Mouse (Mus musculus): Measurements from ENCODE around the gene Cdk15. TPM values are rescaled to one million over a fixed set of nuclear protein-coding genes. Genes with fewer than 3 reads are reported as not detected.

Gene Cdk15
- total RNA-seq (2021): not detected
- long read RNA-seq, experiment 1: 0 reads
- long read RNA-seq, experiment 2: 0 reads

DNA sequence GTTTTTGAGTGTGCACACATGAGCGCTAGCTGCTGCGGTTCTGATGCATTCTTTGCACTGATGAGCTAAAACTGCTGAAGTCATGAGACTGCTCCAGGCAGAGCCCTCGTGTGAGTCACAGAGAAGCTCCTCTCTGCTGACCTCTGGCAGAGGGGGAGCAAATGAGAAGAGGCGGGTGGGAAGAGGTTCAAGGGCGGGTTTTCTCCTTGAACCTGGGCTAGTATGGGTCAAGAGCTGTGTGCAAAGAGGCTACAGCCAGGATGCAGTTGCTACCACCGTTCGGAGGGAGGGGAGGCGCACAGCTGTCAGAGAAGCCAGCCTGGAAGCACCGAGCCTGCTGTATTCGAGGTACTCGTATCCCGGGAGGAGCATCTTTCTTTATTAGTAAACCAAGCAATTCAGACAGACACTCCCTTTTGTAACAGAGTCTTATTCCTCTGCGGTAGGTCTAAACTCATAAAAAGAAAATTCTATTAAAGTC is at the start of gene Cdk15:
Gene Cdk15 (plus strand): TSS at position 156 of the 481 bp plus-strand sequence.
- DNase-seq (ENCODE audit: low spot score in 2 of 2): no peak

DNA sequence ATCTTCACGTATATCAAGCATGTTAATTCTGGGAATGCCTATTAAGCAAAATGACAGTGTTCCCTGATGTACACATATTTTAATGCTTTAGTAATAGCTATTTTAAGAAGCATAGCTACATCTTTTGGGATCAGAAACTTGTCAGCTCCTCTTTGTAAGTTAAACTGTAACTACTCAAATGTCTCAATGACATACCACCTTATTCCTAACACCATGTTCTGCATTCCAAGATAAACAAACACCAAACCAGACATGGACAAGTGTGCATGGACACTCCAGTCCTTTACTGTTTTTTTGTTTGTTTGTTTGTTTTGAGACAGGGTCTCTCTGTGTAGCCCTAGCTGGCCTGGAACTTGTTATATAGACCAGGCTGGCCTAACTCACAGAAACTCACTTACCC is 48.4 kb upstream of the Cdk15 start:
- no peak for TF ChIP-seq CTCF (conservative IDR thresholded peaks at IDR 0.05)
- DNase-seq (ENCODE audit: low spot score in 2 of 2): no peak
- Histone ChIP-seq H3K27ac (no peak overlapping the region), H3K4me3 (no peak overlapping the region)

More for the DNA sequence above, at the start of gene Cdk15:
- Histone ChIP-seq H3K4me3 (no peak within 1 kb of the TSS), H3K27ac (no peak within 1 kb of the TSS)
- TF ChIP-seq CTCF (conservative IDR thresholded peaks at IDR 0.05): no peak

DNA sequence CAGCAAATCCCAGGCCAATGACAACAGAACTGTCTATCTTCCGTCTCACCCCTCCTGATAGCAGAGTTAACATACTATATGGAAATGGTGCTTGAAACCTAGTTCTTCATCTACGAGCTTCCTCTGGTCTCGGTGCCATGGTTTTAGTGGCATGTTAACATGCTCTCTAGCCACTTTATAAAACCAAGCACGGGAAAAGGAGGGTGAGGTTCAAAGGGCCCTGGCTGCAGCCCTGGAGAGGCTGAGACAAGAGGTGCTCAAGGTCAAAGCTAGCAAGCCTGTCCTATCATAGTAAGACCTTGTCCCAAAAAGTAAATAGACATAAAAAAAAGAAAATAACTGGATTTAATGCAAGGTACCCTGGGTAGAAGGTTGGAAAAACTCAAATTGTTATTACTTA is 45.1 kb upstream of the Cdk15 start:
- H3K27ac ChIP-seq: no peak overlapping the region
- DNase-seq (ENCODE audit: low spot score in 2 of 2): no peak
- TF ChIP-seq CTCF (conservative IDR thresholded peaks at IDR 0.05): no peak
- H3K4me3 ChIP-seq: no peak overlapping the region

DNA sequence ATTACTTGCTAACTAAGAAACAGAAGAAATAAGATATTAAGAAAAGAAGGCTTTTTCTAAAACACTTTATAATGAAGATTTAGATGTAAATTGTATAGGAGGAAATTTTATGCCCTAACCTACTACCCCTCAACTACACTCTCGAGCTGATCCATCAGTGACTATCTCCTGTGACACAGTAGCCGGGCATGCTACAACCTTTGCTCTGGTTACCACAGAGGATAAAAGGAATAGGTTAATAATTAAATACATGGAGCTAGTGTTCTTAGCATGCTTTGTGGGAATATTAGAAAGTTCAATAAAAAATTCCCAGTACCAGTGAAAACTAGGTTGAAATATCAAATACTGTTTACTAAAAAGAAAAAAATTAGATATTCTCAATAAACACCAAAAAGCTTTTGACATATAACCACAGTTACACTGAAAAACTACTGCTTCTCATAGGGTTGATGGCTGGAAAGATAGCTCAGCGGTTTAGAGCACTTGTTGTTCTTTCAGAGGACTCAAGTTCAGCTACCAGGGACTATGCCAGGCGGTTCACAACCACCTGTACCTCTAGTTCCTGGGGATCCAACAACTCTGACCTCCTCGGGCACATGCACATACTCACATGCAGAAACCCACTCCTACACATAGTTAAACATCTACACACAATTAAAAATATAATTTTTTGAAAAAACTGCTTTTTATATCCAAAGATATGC is 44.5 kb upstream of the Cdk15 start:
- H3K4me3 ChIP-seq: no peak overlapping the region
- H3K27ac ChIP-seq: no peak overlapping the region
- TF ChIP-seq CTCF (conservative IDR thresholded peaks at IDR 0.05): no peak
- DNase-seq (ENCODE audit: low spot score in 2 of 2): no peak

DNA sequence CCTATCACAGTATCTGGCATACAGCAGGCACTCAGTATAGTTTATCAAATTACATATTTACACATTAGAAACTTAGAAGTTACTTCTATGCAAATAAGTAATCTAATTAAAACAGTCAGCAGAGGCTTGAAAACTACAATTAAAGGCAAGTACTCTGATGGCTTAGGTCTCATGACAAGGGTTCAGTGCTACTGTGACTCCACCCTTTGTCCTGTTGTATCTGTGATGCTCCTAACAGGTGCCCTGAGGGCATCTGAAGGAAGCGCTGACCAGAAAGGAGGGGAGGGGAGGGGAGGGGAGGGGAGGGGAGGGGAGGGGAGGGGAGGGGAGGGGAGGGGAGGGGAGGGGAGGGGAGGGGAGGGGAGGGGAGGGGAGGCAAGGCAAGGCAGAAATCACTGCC is 43.8 kb upstream of the Cdk15 start:
- no peak for DNase-seq (ENCODE audit: low spot score in 2 of 2)
- Histone ChIP-seq H3K27ac (no peak overlapping the region), H3K4me3 (no peak overlapping the region)
- no peak for TF ChIP-seq CTCF (conservative IDR thresholded peaks at IDR 0.05)

DNA sequence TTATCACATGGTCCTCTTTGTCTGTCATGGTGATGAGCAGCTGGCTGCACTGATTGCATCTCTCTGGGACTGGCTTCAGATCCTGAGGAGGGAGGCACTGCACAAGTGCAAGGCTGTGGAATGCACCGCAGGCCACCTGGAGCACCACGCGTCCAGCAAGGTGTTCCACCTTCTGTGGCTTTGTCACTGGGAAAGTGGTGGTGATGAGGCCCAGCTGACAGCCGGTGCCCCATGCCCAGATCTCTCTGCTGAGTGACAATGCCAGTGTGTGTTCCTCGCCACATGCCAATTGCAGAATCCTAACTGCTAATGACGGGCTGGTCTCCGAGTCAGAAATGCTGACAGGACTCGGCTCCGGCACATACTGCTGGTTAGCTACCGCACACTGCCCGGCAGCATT is 41.3 kb upstream of the Cdk15 start:
- Histone ChIP-seq H3K27ac (peak overlapping the region; percentile 68; the same call in 1 of the 2 replicates), H3K4me3 (no peak overlapping the region)
- peak in 1 of 2 experiments; percentile 18 for DNase-seq (ENCODE audit: low spot score in 2 of 2)
- no peak for TF ChIP-seq CTCF (conservative IDR thresholded peaks at IDR 0.05)

DNA sequence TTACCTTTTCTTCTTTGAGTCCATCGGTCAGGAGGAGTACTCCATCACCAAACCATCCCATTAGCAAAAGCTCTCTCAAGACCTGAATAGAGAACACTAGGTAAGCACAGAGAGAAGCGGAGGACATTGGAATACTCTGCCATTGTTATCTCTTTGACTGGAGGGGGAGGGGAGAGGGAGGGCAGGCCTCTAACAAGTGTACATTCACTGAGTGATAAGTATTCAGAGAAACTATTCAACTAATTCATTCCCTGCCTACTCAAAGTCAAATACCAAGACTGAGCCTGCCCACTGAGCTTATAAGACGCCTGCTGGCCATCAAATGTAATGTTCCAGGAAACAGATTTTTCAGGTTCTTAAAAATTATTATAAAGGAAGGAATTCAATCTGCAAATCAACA is 36.3 kb upstream of the Cdk15 start:
- H3K4me3 ChIP-seq: no peak overlapping the region
- DNase-seq (ENCODE audit: low spot score in 2 of 2): no peak
- H3K27ac ChIP-seq: no peak overlapping the region
- peak; percentile 37 for TF ChIP-seq CTCF (conservative IDR thresholded peaks at IDR 0.05)

DNA sequence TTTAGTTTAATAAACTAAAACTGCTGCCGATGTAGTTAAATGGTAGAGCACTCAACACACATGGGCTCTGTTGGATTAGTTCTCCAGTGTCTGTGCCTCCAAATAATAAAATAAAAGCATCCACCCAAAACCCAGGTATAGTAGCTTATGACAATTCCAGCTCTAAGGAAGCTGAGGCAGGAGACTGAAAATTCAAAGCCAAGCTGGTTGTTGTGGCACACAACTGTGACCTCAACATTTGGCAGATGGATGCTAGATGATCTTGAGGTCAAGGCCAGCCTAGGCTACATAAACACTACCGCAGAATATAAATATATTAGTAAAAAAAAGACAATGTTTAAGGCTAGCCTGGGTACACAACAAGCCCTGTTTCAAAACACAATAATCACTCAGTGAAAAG is 35.1 kb upstream of the Cdk15 start:
- Histone ChIP-seq H3K27ac (no peak overlapping the region), H3K4me3 (no peak overlapping the region)
- DNase-seq (ENCODE audit: low spot score in 2 of 2): no peak
- TF ChIP-seq CTCF (conservative IDR thresholded peaks at IDR 0.05): no peak

DNA sequence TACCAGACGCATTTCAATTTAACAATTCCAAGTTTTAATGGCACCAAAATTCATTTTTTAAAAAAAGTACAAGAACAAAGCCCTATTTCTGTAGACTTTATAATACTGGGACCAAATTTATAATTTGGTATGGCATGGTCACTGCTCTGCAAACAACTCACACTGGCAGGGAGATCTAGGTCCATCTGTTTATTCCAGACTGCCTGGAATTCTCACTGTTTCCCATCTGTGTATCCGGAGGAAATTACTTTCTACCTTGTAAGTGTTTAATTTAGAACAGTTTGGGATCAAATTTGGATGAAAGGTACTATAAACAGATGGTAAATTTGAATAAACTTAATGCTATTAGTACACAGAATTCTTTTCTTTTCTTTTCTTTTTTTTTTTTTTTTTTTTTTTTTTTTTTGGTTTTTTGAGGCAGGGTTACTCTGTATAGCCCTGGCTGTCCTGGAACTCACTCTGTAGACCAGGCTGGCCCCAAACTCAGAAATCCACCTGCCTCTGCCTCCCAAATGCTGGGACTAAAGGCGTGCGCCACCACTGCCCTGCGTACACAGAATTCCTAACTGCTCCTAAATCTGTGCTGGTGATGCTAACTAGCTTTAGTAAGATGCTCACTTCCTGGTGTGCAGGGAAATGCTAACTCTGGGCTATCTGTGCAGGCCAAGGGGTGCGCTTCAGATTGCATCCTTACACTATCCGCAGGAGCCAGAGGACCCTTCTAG is 34.4 kb upstream of the Cdk15 start:
- Histone ChIP-seq H3K4me3 (no peak overlapping the region), H3K27ac (peak overlapping the region; percentile 33; the same call in 1 of the 2 replicates)
- no peak for DNase-seq (ENCODE audit: low spot score in 2 of 2)
- no peak for TF ChIP-seq CTCF (conservative IDR thresholded peaks at IDR 0.05)

DNA sequence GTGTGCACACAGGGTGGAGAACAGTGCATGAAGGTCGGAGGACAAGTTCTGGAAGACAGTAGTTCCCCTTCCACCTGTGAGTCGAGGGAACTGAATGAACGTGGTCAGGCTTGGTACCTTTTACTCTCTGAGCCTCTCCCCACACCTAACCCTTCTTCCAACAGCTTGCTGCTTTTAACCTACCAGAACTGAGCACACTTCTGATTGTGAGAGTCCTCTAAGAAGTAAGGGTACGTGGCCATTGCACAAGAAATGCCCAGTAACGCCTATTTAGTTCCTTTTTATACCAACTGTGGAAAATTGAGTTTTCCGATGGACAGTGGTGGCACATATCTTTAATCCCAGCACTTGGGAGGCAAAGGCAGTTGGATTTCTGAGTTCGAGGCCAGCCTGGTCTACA is 28.2 kb upstream of the Cdk15 start:
- no peak overlapping the region for H3K4me3 ChIP-seq
- no peak for TF ChIP-seq CTCF (conservative IDR thresholded peaks at IDR 0.05)
- no peak overlapping the region for H3K27ac ChIP-seq
- DNase-seq (ENCODE audit: low spot score in 2 of 2): no peak

DNA sequence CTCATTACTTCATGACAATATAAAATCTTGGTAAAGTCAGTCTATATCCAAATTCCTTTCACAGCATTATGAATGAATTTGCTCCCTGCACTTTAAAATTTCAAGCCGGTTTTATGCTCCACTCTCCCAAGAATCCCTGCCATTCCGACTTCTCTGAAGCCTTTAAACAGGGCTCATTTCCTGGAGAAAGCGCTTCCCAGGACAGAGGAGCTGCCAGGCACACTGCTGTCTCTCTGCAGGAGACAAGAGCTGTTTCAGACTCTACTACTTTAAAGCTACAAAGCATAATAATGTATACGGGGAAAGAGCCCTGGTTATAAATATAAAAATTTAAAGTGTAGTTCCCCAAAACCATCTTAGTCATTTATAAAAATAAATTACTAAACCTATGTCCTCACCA is 27.5 kb upstream of the Cdk15 start:
- no peak for TF ChIP-seq CTCF (conservative IDR thresholded peaks at IDR 0.05)

DNA sequence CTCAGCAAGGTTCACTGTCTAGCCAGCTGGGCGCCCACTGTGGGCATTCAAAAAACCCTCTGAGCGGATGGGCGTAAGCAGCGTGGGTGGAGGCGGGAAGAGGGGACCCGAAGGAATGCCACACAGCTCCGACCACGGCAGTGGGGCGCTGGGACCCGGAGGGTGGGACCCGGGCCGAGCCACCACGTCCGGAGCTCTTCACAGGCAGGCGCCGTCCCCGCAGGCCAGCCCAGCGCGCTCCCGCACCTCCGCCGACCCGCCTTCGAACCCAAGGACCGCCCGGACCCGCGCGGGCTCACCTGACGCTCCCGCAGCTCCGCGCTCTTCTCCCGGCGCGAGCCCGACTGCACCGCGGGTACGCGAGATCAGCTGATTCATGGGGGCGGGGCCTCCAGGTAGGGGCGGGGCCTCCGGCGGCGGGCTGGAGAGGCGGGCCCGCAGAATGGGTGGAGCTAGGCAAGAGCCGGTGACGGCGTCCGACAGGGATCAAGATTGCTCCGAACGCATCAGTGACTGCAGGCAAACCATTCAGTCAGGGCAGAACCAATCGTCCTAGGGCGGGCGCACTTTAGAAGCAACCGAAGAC is 19.8 kb upstream of the Cdk15 start, which contains the start of gene Als2:
Gene Als2 (minus strand): TSS at position 376 of the 586 bp plus-strand sequence.
- Histone ChIP-seq H3K27ac (peak within 1 kb of the TSS; percentile 87), H3K4me3 (peak within 1 kb of the TSS; percentile 95)
- no peak for TF ChIP-seq CTCF (conservative IDR thresholded peaks at IDR 0.05)
- DNase-seq (ENCODE audit: low spot score in 2 of 2): peak; percentile 97 to 99

More for the DNA sequence above, 27.5 kb upstream of the Cdk15 start:
- H3K4me3 ChIP-seq: no peak overlapping the region
- no peak overlapping the region for H3K27ac ChIP-seq
- no peak for DNase-seq (ENCODE audit: low spot score in 2 of 2)

DNA sequence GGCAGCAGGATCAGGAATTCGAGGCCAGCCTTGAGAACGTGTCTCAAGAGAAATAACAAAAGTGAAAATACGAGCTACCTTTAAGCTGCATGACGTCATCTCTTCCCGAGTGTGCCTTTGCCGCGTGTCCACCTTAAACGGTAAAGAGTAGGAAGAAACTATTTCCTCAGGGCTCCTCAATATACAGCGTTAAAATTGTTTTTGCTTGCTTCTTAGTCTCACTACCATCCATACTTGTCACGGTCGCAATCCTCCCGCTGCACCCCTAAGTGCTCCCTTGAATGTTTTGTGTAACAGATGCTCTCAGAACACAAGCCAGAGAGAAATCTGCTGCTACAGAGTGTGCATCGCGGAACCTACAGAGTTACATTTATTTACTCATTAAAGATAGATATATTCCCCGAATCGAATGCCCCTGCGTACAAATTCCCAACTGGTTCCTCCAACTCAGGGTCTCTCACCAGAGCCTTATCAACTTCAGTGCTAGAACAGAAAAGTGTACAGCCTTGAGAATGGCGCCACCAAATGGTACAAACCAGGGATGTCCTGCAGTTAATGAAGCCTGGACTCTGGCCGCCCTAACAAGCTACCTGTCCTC is 19.0 kb upstream of the Cdk15 start:
- peak; percentile 84 for TF ChIP-seq CTCF (conservative IDR thresholded peaks at IDR 0.05)
- peak overlapping the region; percentile 79 for H3K27ac ChIP-seq
- peak; percentile 71 to 74 for DNase-seq (ENCODE audit: low spot score in 2 of 2)
- H3K4me3 ChIP-seq: peak overlapping the region; percentile 95
